Mouse (Mus musculus) heart, embryonic 16.5 days (tissue): ENCODE data around the gene Ppm1h. TPM values are rescaled to one million over a fixed set of nuclear protein-coding genes. Genes with fewer than 3 reads are reported as not detected.
"Not testable (repeated sequence)": the region's sequence is repeated elsewhere in the genome, so short reads cannot be mapped to it uniquely, and the experiment has no call there.

Experiments used
- ATAC-seq: fragments of 200-750 bp; cut with Nextera tagmentation; replicated peaks from 2 replicates; pipeline ENCODE4 v1.8.0; 2017; ENCODE audit warnings: moderate number of reproducible peaks; ENCODE audit not compliant: insufficient read depth, low FRiP score; ENCODE audit errors: extremely low read depth
- H3K27ac ChIP-seq: fragments of 300-500 bp; sonication (generic); 2 replicates; pipeline ENCODE4 v1.5.1; 2014; ENCODE audit warnings: mild to moderate bottlenecking, low read length, control low read depth, moderate library complexity
- H3K27me3 ChIP-seq: fragments of 300-500 bp; sonication (generic); 2 replicates; pipeline ENCODE4 v1.6.1; 2014; ENCODE audit warnings: low read length, mixed read lengths; ENCODE audit not compliant: control insufficient read depth, insufficient read depth
- H3K36me3 ChIP-seq: fragments of 300-500 bp; sonication (generic); 2 replicates; pipeline ENCODE4 v1.6.1; 2014; ENCODE audit not compliant: control insufficient read depth, insufficient read depth
- H3K4me1 ChIP-seq: fragments of 300-500 bp; sonication (generic); 2 replicates; pipeline ENCODE4 v1.6.1; 2014; ENCODE audit warnings: low read length, mixed read lengths; ENCODE audit not compliant: control insufficient read depth, insufficient read depth
- H3K4me2 ChIP-seq: fragments of 300-500 bp; sonication (generic); 2 replicates; pipeline ENCODE4 v1.6.1; 2014; ENCODE audit warnings: low read depth, mild to moderate bottlenecking, control low read depth, low read length
- H3K4me3 ChIP-seq: fragments of 300-500 bp; sonication (generic); 2 replicates; pipeline ENCODE4 v1.5.1; 2014; ENCODE audit warnings: mild to moderate bottlenecking, control low read depth, low read length
- H3K9ac ChIP-seq: fragments of 300-500 bp; sonication (generic); 2 replicates; pipeline ENCODE4 v1.6.1; 2014; ENCODE audit warnings: low read length, control low read depth
- H3K9me3 ChIP-seq: fragments of 300-500 bp; sonication (generic); replicated peaks from 2 replicates; pipeline ENCODE4 v1.6.1; 2016; ENCODE audit warnings: low read length; ENCODE audit not compliant: control insufficient read depth
- WGBS: fragments of 180-500 bp; shearing (Covaris S2); extraction: QIAGEN DNeasy Blood & Tissue Kit; methylation state at CpG from one replicate; pipeline ENCODE4 v1.1.7; 2014; 5-methylcytosine and 5-hydroxymethylcytosine counted together
- polyA plus RNA-seq: library from polyadenylated mRNA; unstranded; fragments of >200 nt; fragmentation: Nextera tagmentation; extraction: Ambion mirVana; gene quantifications from 2 replicates; pipeline ENCODE4 v1.2.1, GENCODE M21; 2015

The Ppm1h gene
- polyA plus RNA-seq, 1 experiment from 2014 or later = 9.4 TPM

DNA sequence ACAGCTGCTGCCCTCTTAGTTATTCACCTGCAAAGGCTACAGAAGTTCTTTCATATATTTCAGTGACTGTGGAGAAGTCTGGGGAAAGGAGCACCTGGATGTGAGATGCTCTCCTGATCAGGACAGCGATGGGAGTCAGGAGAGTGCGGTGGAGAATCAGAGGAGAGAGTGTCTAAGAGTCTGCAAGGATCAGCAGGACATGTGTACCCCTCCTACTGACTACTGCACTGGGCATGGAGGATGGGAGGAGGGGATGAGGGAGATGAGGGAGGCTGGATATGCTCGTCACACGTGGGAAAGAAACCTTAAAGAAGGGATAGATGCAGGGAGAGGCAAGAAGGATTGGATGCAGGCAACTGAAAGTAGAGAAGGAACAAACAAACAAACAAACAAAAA is 285.7 kb downstream of the Ppm1h start:
- 42% methylated on average over 4 of the region's 4 CpGs for whole genome bisulfite sequencing
- Histone ChIP-seq H3K4me1 (peaks cover 11% of the 10 kb centered on the region), H3K9me3 (no peaks in the 10 kb centered on the region; the same call in 1 of the 2 replicates), H3K9ac (peak overlapping the region; percentile 61; the same call in 1 of the 2 replicates), H3K27me3 (no peaks in the 10 kb centered on the region), H3K4me2 (peak overlapping the region; percentile 75), H3K27ac (no peak overlapping the region), H3K4me3 (peak overlapping the region; percentile 44; the same call in 1 of the 2 replicates), H3K36me3 (no peaks in the 10 kb centered on the region)
- no peak for ATAC-seq

DNA sequence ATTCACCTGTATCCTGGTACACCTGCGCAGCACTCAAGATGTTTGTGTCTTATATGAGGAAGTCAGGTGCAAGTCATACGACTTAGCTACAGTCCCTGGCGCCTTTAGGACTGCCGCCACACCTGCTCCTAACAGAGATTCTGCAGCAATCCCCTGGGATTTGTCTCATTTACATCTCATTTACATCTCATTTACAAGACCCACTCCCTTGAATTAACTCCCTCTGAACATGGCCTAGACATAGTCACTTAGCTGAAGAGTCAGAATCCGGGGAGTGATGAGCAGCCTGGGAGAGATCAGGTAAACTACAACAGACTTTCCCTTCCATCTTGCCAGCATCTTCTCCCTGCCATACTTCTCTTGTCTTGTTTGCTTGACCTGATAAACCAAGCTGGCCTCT is 287.1 kb downstream of the Ppm1h start:
- WGBS = 90% methylated on average over 4 of the region's 5 CpGs
- not testable (repeated sequence) for H3K9ac ChIP-seq, H3K4me3 ChIP-seq, H3K27ac ChIP-seq, H3K4me2 ChIP-seq, H3K36me3 ChIP-seq, H3K27me3 ChIP-seq, H3K9me3 ChIP-seq, ATAC-seq
- peaks cover 11% of the 10 kb centered on the region for H3K4me1 ChIP-seq

DNA sequence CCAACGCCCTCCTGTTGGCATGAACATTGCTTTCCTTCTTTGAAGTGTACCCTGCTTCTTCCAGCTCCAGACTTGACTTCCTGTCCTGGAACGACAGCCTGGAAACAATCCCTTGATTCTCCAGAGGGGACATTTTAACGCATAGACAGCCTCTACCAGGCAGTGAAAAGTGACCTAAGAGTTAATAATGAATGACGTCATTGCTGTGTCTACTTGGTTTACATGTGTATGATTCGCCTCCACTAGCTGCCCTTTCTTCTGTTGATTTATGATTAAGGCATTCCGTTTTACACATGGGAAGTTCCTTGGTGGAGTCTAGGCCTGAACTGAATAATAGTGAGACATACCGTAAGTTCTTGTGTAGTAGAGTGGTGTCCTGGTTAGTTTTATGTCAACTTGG is 287.9 kb downstream of the Ppm1h start:
- no peak for ATAC-seq
- Histone ChIP-seq H3K36me3 (no peaks in the 10 kb centered on the region), H3K27ac (no peak overlapping the region), H3K4me1 (peaks cover 11% of the 10 kb centered on the region), H3K9ac (no peak overlapping the region), H3K9me3 (no peaks in the 10 kb centered on the region; the same call in 1 of the 2 replicates), H3K4me3 (no peak overlapping the region), H3K4me2 (no peak overlapping the region), H3K27me3 (no peaks in the 10 kb centered on the region)
- 55% methylated on average over 7 of the region's 7 CpGs for WGBS

DNA sequence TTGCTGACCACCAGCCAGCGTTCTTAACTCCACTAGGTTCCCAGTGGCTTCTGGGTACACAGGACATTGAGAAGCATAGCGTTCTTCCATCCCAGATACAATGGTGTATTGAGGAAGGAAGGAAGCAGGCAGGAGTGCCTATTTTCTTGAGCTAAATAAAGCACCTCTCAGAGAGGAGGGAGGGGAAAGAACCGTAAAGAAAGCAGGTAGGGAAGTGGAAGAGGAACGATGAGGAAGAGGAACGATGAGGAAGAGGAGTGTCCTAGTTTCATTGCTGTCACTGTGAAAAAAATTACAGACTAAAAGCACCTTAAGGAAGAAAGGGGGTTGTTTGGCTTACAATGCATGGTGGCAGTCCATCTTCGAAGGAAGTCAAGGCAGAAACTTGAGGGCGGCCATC is 291.6 kb downstream of the Ppm1h start:
- H3K9me3 ChIP-seq = no peaks in the 10 kb centered on the region
- no peak for ATAC-seq
- no peaks in the 10 kb centered on the region for H3K4me1 ChIP-seq
- H3K36me3 ChIP-seq = no peaks in the 10 kb centered on the region
- no peaks in the 10 kb centered on the region for H3K27me3 ChIP-seq
- no peak overlapping the region for H3K27ac ChIP-seq
- no peak overlapping the region for H3K4me2 ChIP-seq
- 77% methylated on average over 7 of the region's 7 CpGs for WGBS
- no peak overlapping the region for H3K9ac ChIP-seq
- H3K4me3 ChIP-seq = no peak overlapping the region

DNA sequence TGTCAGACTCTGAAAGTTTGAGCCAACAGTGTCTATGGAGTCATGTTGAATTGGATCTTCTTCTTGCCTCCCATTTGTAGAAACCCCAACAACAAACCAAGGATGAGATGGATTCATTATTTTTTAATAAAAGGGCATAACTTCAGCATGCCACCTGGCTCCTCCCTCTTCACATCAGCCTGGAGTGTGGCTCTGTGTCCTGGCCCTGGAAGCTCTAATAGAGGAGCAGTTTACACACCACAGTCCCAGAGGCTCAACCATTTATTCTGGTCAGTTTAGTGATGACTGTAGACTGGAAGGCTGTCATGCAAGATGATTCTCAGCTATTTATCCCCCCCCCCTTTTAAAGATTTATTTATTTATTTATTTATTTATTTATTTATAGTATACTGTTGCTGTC is 294.7 kb downstream of the Ppm1h start:
- Histone ChIP-seq H3K4me2 (no peak overlapping the region), H3K4me1 (no peaks in the 10 kb centered on the region), H3K36me3 (no peaks in the 10 kb centered on the region), H3K4me3 (no peak overlapping the region), H3K27me3 (no peaks in the 10 kb centered on the region), H3K9ac (no peak overlapping the region), H3K27ac (no peak overlapping the region), H3K9me3 (no peaks in the 10 kb centered on the region)
- ATAC-seq = no peak

DNA sequence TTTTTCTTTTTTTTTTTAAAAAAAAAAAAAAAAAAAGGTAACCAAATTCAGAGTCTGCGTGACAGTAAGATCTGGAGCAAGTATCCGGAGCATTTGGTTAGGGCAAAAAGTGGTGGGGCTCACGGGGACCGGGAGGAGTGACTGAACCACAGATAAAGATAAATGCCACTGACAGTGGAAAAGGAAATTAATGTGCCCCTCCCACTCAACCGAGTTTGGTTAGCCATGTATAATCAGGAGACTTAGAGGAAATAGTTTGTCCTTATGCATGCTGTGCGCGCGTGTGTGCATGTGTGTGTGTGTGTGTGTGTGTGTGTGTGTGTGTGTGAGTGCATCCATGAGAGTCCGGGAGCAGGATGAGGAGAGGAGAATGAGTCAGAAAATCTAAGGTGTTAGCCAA is 297.5 kb downstream of the Ppm1h start:
- H3K4me2 ChIP-seq = no peak overlapping the region
- 53% methylated on average over 9 of the region's 9 CpGs for WGBS

DNA sequence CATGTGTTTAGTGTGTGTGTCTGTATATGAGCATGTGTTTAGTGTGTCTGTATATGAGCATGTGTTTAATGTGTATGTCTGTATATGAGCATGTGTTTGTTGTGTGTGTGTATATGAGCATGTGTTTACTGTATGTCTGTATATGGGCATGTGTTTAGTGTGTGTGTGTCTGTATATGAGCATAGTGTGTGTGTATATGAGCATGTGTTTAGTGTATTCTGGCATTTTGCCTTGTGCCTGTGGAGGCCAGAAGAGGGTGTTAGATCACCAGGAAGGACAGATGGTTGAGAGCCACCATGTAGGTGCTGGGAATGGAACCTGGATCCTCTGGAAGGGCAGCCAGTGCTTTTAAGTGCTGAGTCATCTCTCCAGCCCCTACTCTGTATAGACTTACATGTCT is 300.8 kb downstream of the Ppm1h start:
- ATAC-seq = no peak
- Histone ChIP-seq H3K4me1 (peaks cover 17% of the 10 kb centered on the region), H3K9ac (no peak overlapping the region), H3K27ac (no peak overlapping the region), H3K36me3 (peaks cover 9% of the 10 kb centered on the region; the same call in 1 of the 2 replicates), H3K27me3 (no peaks in the 10 kb centered on the region), H3K9me3 (no peaks in the 10 kb centered on the region), H3K4me2 (no peak overlapping the region), H3K4me3 (no peak overlapping the region)

More for the DNA sequence above, 297.5 kb downstream of the Ppm1h start:
- H3K36me3 ChIP-seq = peaks cover 6% of the 10 kb centered on the region; the same call in 1 of the 2 replicates
- ATAC-seq = no peak
- H3K9ac ChIP-seq = no peak overlapping the region
- H3K27me3 ChIP-seq = no peaks in the 10 kb centered on the region
- no peak overlapping the region for H3K27ac ChIP-seq
- no peaks in the 10 kb centered on the region for H3K9me3 ChIP-seq
- H3K4me3 ChIP-seq = no peak overlapping the region
- H3K4me1 ChIP-seq = no peaks in the 10 kb centered on the region

DNA sequence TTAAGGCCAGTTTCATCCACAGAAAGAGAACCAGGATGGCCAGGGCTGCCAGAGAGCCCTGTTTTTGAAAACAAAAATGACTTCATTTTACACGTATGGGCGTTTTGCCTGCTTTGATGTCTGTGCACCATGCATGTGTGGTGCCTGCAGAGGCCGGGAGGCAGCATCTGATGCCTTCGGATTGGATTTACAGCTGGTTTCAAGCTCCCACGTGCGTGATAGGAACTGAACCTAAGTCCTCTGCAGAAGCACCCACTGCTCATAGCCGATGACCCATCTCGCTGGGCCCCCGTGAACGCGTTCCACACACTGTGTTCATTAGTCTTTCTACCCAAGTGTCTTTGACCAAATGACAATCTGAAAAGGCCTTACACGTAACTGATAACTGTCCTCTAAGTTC is 301.6 kb downstream of the Ppm1h start:
- Histone ChIP-seq H3K9me3 (no peaks in the 10 kb centered on the region), H3K9ac (no peak overlapping the region), H3K4me3 (no peak overlapping the region), H3K27me3 (no peaks in the 10 kb centered on the region), H3K4me1 (peaks cover 17% of the 10 kb centered on the region), H3K27ac (no peak overlapping the region), H3K36me3 (peaks cover 9% of the 10 kb centered on the region; the same call in 1 of the 2 replicates), H3K4me2 (no peak overlapping the region)
- WGBS = 93% methylated on average over 12 of the region's 12 CpGs
- no peak for ATAC-seq

DNA sequence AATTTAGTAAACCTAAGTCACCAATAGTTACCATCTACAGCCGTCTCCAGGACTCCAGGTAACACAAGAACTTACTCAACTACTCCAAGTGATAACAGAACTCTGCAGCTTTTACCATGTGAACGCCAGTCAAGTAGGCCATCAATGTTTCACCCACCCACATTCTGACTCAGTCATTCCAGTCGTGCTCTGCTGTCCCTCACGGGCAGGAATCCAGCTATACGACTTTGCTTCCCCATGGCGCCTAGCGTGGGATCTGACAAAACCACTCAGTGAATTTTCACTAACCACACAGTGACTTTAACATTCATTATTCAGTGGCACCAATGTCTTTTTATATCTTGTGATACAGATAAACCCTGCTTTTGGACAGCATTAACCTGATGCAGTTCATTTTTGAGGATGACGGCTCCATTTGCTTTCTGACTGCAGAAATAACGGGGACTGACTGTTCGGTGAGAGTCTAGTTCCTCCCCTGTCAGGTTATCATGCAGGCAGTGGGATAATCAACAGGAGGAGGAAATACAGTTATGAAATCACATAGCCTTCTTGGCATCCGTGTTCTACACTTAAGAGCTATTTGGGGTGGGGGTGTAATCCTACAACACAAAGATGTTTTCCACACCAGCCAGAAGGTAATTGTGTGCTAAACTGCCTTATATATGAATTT is 304.5 kb downstream of the Ppm1h start:
- H3K9me3 ChIP-seq = no peaks in the 10 kb centered on the region
- H3K4me2 ChIP-seq = peak overlapping the region; percentile 69
- 25% methylated on average over 11 of the region's 11 CpGs for WGBS
- H3K9ac ChIP-seq = peak overlapping the region; percentile 98
- peak overlapping the region; percentile 83 for H3K27ac ChIP-seq
- H3K4me3 ChIP-seq = peak overlapping the region; percentile 68
- H3K36me3 ChIP-seq = peaks cover 9% of the 10 kb centered on the region; the same call in 1 of the 2 replicates
- no peak for ATAC-seq
- peaks cover 30% of the 10 kb centered on the region for H3K4me1 ChIP-seq
- H3K27me3 ChIP-seq = no peaks in the 10 kb centered on the region
